In genomic region chr10:122803906-122804305, GRCm38 (mm10) we compare ENCODE assay signal across 8 mouse cellular contexts.
DNase-seq lines count a peak whose midpoint lies in the region; ATAC-seq and TF ChIP-seq lines count a peak whose summit lies in the region.

No protein-coding gene starts in this region.

- no peak for TF ChIP-seq EP300 in liver, embryonic 14.5 days (IDR thresholded peaks at IDR 0.05; ENCODE audit: low read depth)

- H3K4me3 ChIP-seq in intestine, postnatal 0 days (ENCODE audit: low read depth, low read length): no peak overlapping the region
- no peak overlapping the region for H3K4me3 ChIP-seq in liver, embryonic 14.5 days (ENCODE audit: insufficient read depth in 1 of 2, low read depth in 2 of 2, low read length in 2 of 2)

- DNase-seq in ovary, postnatal 10 days (ENCODE audit: low spot score): peak; percentile 47
- no peak for DNase-seq in ovary, adult 18-20 months (ENCODE audit: low spot score)
- peak; percentile 28 to 50 for DNase-seq in adrenal gland, postnatal 4 days (ENCODE audit: low spot score in 2 of 2)
- peak; percentile 59 for DNase-seq in fibroblast of lung, adult 2 months (ENCODE audit: low read depth)
- DNase-seq in liver, embryonic 14.5 days (ENCODE audit: low read depth in 3 of 3, low spot score in 3 of 3): peak; percentile 35 to 43 (median 40)
- DNase-seq in right cerebral cortex, adult 18-20 months: peak; percentile 46
- peak; percentile 39 to 85 for DNase-seq in urinary bladder, postnatal 4 days (ENCODE audit: low spot score in 2 of 2)

- WGBS in intestine, postnatal 0 days: 11% methylated on average over 7 of the region's 7 CpGs
- 6% methylated on average over 7 of the region's 7 CpGs for WGBS in liver, embryonic 14.5 days (ENCODE audit: insufficient replicate concordance)

- H3K27me3 ChIP-seq in intestine, postnatal 0 days (replicated peaks; ENCODE audit: control insufficient read depth, insufficient read depth, low read length): no peaks in the 10 kb centered on the region
- no peaks in the 10 kb centered on the region for H3K27me3 ChIP-seq in liver, embryonic 14.5 days (ENCODE audit: control insufficient read depth, insufficient read depth, low read length)

- H3K9me3 ChIP-seq in intestine, postnatal 0 days (ENCODE audit: control insufficient read depth): no peaks in the 10 kb centered on the region
- H3K9me3 ChIP-seq in liver, embryonic 14.5 days (ENCODE audit: control insufficient read depth, low read length): no peaks in the 10 kb centered on the region

- no peaks in the 10 kb centered on the region for H3K36me3 ChIP-seq in intestine, postnatal 0 days (ENCODE audit: control insufficient read depth, insufficient read depth)
- H3K36me3 ChIP-seq in liver, embryonic 14.5 days (replicated peaks; ENCODE audit: control insufficient read depth, insufficient read depth, low read depth): no peaks in the 10 kb centered on the region

- no peak overlapping the region for H3K27ac ChIP-seq in intestine, postnatal 0 days (ENCODE audit: low read depth, low read length)
- H3K27ac ChIP-seq in liver, embryonic 14.5 days: no peak overlapping the region

- H3K9ac ChIP-seq in intestine, postnatal 0 days (ENCODE audit: low read depth, low read length): no peak overlapping the region
- no peak overlapping the region for H3K9ac ChIP-seq in liver, embryonic 14.5 days (replicated peaks)

- peak; percentile 86 for TF ChIP-seq CTCF in intestine, postnatal 0 days (IDR thresholded peaks at IDR 0.05; ENCODE audit: low read depth)
- TF ChIP-seq CTCF in liver, embryonic 14.5 days (IDR thresholded peaks at IDR 0.05; ENCODE audit: low read depth): peak; percentile 82

- no peak overlapping the region for H3K4me2 ChIP-seq in intestine, postnatal 0 days (replicated peaks; ENCODE audit: low read depth)
- H3K4me2 ChIP-seq in liver, embryonic 14.5 days (ENCODE audit: low read depth): no peak overlapping the region

- no peak for ATAC-seq in intestine, postnatal 0 days
- ATAC-seq in liver, embryonic 14.5 days (ENCODE audit: insufficient read depth): no peak

- no peaks in the 10 kb centered on the region for H3K4me1 ChIP-seq in intestine, postnatal 0 days (replicated peaks; ENCODE audit: control insufficient read depth, insufficient read depth, low read length)
- peaks cover 0 to 7% of the 10 kb centered on the region in 2 experiments; a peak in 2 of 4 replicates for H3K4me1 ChIP-seq in liver, embryonic 14.5 days (replicated peaks; ENCODE audit: control insufficient read depth in 2 of 2, insufficient read depth in 2 of 2, low read length in 1 of 2)
